Mouse (Mus musculus) G1E (cell line): ENCODE data around the gene Igtp.

Experiments
- CTCF ChIP-seq: IDR thresholded peaks from 2 replicates; pipeline ENCODE4 v1.5.1; 2012; ENCODE audit warnings: low read depth, low read length, inconsistent platforms, mixed read lengths
- GATA1 ChIP-seq: IDR thresholded peaks from 2 replicates; pipeline ENCODE4 v1.6.1; 2012; ENCODE audit warnings: borderline replicate concordance, low read length, inconsistent platforms, mixed read lengths
- POLR2AphosphoS5 ChIP-seq: IDR thresholded peaks from 2 replicates; pipeline ENCODE4 v1.6.1; 2012; ENCODE audit warnings: low read depth, low read length, inconsistent platforms; ENCODE audit not compliant: insufficient replicate concordance

GRCm38 (mm10) chr11:58213673-58214342 lies 14.5 kb downstream of the Igtp start:
- TF ChIP-seq POLR2AphosphoS5 (no peak), CTCF (no peak), GATA1 (no peak)
